Mouse (Mus musculus) MEL (cell line): ENCODE results near the gene Pakap. TPM values are rescaled to one million over a fixed set of nuclear protein-coding genes. Genes with fewer than 3 reads are reported as not detected.

Source experiments
- DNase-seq: peaks from one replicate; pipeline ENCODE4 v3.0.0; 2011; ENCODE audit warnings: low read depth, low spot score
- H3K27ac ChIP-seq: 2 replicates; pipeline ENCODE4 v1.5.1; 2012; ENCODE audit warnings: low read depth, mild to moderate bottlenecking, control low read depth, low read length, moderate library complexity; ENCODE audit not compliant: control insufficient read depth
- H3K27me3 ChIP-seq, 2 experiments: fragments of 150-350 bp in 1 of 2; sonication (generic) in 1 of 2; 2 replicates each; pipeline ENCODE4 v1.6.1; 2012; ENCODE audit warnings: low read length in 2 of 2, mild to moderate bottlenecking in 2 of 2, improper control_type of control experiment in 1 of 2, moderate library complexity in 1 of 2; ENCODE audit not compliant: insufficient read depth in 2 of 2, control insufficient read depth in 1 of 2
- H3K36me3 ChIP-seq, 2 experiments: 2 replicates each; pipeline ENCODE4 v1.6.1; 2012 to 2014; ENCODE audit warnings: low read length in 2 of 2, improper control_type of control experiment in 1 of 2, inconsistent platforms in 1 of 2, mild to moderate bottlenecking in 1 of 2; ENCODE audit not compliant: insufficient read depth in 2 of 2, control insufficient read depth in 1 of 2
- H3K4me1 ChIP-seq, 2 experiments: fragments of 150-350 bp in 1 of 2; sonication (generic) in 1 of 2; 2 replicates each; pipeline ENCODE4 v1.6.1; 2012; ENCODE audit warnings: low read length in 2 of 2, improper control_type of control experiment in 1 of 2, mild to moderate bottlenecking in 1 of 2; ENCODE audit not compliant: insufficient read depth in 2 of 2, control insufficient read depth in 1 of 2
- H3K4me3 ChIP-seq, 2 experiments: fragments of 150-350 bp in 1 of 2; sonication (generic) in 1 of 2; 2 replicates each; pipeline ENCODE4 v1.5.1; 2012; ENCODE audit warnings: low read depth in 2 of 2, low read length in 2 of 2, mild to moderate bottlenecking in 2 of 2, moderate library complexity in 2 of 2, control low read depth in 1 of 2, improper control_type of control experiment in 1 of 2; ENCODE audit not compliant: control insufficient read depth in 1 of 2, insufficient read depth in 1 of 2
- H3K79me2 ChIP-seq: 2 replicates; pipeline ENCODE4 v1.6.1; 2012; ENCODE audit warnings: mild to moderate bottlenecking, low read length, moderate library complexity; ENCODE audit not compliant: control insufficient read depth, poor library complexity, insufficient read depth
- H3K9ac ChIP-seq: 2 replicates; pipeline ENCODE4 v1.6.1; 2012; ENCODE audit warnings: low read depth, mild to moderate bottlenecking, control low read depth, low read length, moderate library complexity; ENCODE audit not compliant: control insufficient read depth, poor library complexity, severe bottlenecking
- H3K9me3 ChIP-seq: fragments of 150-350 bp; sonication (generic); replicated peaks from 2 replicates; pipeline ENCODE4 v1.6.1; 2012; ENCODE audit warnings: mild to moderate bottlenecking, low read length, improper control_type of control experiment, moderate library complexity; ENCODE audit not compliant: insufficient read depth
- BHLHE40 ChIP-seq: IDR thresholded peaks from 2 replicates; pipeline ENCODE4 v1.6.1; 2012; ENCODE audit warnings: low read depth, mild to moderate bottlenecking, inconsistent platforms, low read length, improper control_type of control experiment, borderline replicate concordance
- CHD1 ChIP-seq: IDR thresholded peaks from 2 replicates; pipeline ENCODE4 v1.6.1; 2012; ENCODE audit warnings: low read depth, mild to moderate bottlenecking, inconsistent platforms, low read length, improper control_type of control experiment
- CHD2 ChIP-seq: IDR thresholded peaks from 2 replicates; pipeline ENCODE4 v1.6.1; 2011; ENCODE audit warnings: low read length, improper control_type of control experiment
- CTCF ChIP-seq, 3 experiments: IDR thresholded peaks in 2 of 3; conservative IDR thresholded peaks in 1 of 3; 2 replicates each; pipeline ENCODE4 v1.5.1; 2011 to 2012; ENCODE audit warnings: low read length in 3 of 3, low read depth in 2 of 3, mild to moderate bottlenecking in 2 of 3, improper control_type of control experiment in 1 of 3, inconsistent platforms in 1 of 3, mixed read lengths in 1 of 3, moderate library complexity in 1 of 3; ENCODE audit not compliant: control insufficient read depth in 1 of 3, insufficient read depth in 1 of 3, poor library complexity in 1 of 3, severe bottlenecking in 1 of 3
- E2F4 ChIP-seq: IDR thresholded peaks from 2 replicates; pipeline ENCODE4 v1.6.1; 2011; ENCODE audit warnings: low read depth, low read length, improper control_type of control experiment, borderline replicate concordance
- EP300 ChIP-seq, 2 experiments: IDR thresholded peaks; 2 replicates each; pipeline ENCODE4 v1.6.1; 2011; ENCODE audit warnings: improper control_type of control experiment in 2 of 2, low read length in 2 of 2, low read depth in 1 of 2, mild to moderate bottlenecking in 1 of 2
- ETS1 ChIP-seq: IDR thresholded peaks from 2 replicates; pipeline ENCODE4 v1.6.1; 2012; ENCODE audit warnings: low read depth, mild to moderate bottlenecking, inconsistent platforms, low read length, improper control_type of control experiment, moderate library complexity
- GABPA ChIP-seq: IDR thresholded peaks from 2 replicates; pipeline ENCODE4 v1.6.1; 2012; ENCODE audit warnings: low read depth, mild to moderate bottlenecking, inconsistent platforms, low read length, improper control_type of control experiment, moderate library complexity
- GATA1 ChIP-seq: IDR thresholded peaks from 2 replicates; pipeline ENCODE4 v1.6.1; 2011; ENCODE audit warnings: low read depth, low read length, improper control_type of control experiment
- HCFC1 ChIP-seq: IDR thresholded peaks from 2 replicates; pipeline ENCODE4 v1.6.1; 2012; ENCODE audit warnings: low read depth, mild to moderate bottlenecking, inconsistent platforms, low read length, improper control_type of control experiment, moderate library complexity
- JUND ChIP-seq: IDR thresholded peaks from 2 replicates; pipeline ENCODE4 v1.6.1; 2011; ENCODE audit warnings: low read depth, mild to moderate bottlenecking, improper control_type of control experiment, low read length
- KAT2A ChIP-seq: conservative IDR thresholded peaks from 2 replicates; pipeline ENCODE4 v1.6.1; 2012; ENCODE audit warnings: low read depth, low read length, improper control_type of control experiment, inconsistent platforms
- MAFK ChIP-seq: IDR thresholded peaks from 2 replicates; pipeline ENCODE4 v1.6.1; 2011; ENCODE audit warnings: low read depth, mild to moderate bottlenecking, low read length, improper control_type of control experiment, borderline replicate concordance
- MAX ChIP-seq: IDR thresholded peaks from 2 replicates; pipeline ENCODE4 v1.6.1; 2011; ENCODE audit warnings: low read length, improper control_type of control experiment
- MAZ ChIP-seq: IDR thresholded peaks from 2 replicates; pipeline ENCODE4 v1.6.1; 2012; ENCODE audit warnings: low read depth, mild to moderate bottlenecking, inconsistent platforms, low read length, improper control_type of control experiment
- MEF2A ChIP-seq: IDR thresholded peaks from 2 replicates; pipeline ENCODE4 v1.6.1; 2014; ENCODE audit warnings: low read depth, mild to moderate bottlenecking, inconsistent platforms, low read length, improper control_type of control experiment; ENCODE audit not compliant: poor library complexity, insufficient replicate concordance, severe bottlenecking; ENCODE audit errors: extremely low read depth
- MXI1 ChIP-seq: IDR thresholded peaks from 2 replicates; pipeline ENCODE4 v1.6.1; 2011; ENCODE audit warnings: mild to moderate bottlenecking, low read depth, low read length, improper control_type of control experiment
- MYB ChIP-seq: IDR thresholded peaks from 2 replicates; pipeline ENCODE4 v1.6.1; 2011; ENCODE audit warnings: mild to moderate bottlenecking, low read depth, low read length, improper control_type of control experiment
- POLR2AphosphoS2 ChIP-seq: IDR thresholded peaks from 2 replicates; pipeline ENCODE4 v1.6.1; 2011; ENCODE audit warnings: low read length, improper control_type of control experiment
- POLR2AphosphoS5 ChIP-seq: IDR thresholded peaks from 2 replicates; pipeline ENCODE4 v1.6.1; 2012; ENCODE audit warnings: low read depth, borderline replicate concordance, mild to moderate bottlenecking, inconsistent platforms, low read length, moderate library complexity, mixed read lengths
- SIN3A ChIP-seq: IDR thresholded peaks from 2 replicates; pipeline ENCODE4 v1.6.1; 2012; ENCODE audit warnings: low read length, improper control_type of control experiment, inconsistent platforms
- SMC3 ChIP-seq: IDR thresholded peaks from 2 replicates; pipeline ENCODE4 v1.6.1; 2011; ENCODE audit warnings: low read depth, low read length, improper control_type of control experiment
- TBP ChIP-seq: IDR thresholded peaks from 2 replicates; pipeline ENCODE4 v1.8.0; 2011; ENCODE audit warnings: low read depth, low read length, improper control_type of control experiment
- UBTF ChIP-seq: IDR thresholded peaks from 2 replicates; pipeline ENCODE4 v1.6.1; 2012; ENCODE audit warnings: low read depth, mild to moderate bottlenecking, inconsistent platforms, low read length, improper control_type of control experiment, moderate library complexity, borderline replicate concordance; ENCODE audit not compliant: insufficient read depth
- ZC3H11A ChIP-seq: IDR thresholded peaks from 2 replicates; pipeline ENCODE4 v1.6.1; 2012; ENCODE audit warnings: low read depth, mild to moderate bottlenecking, inconsistent platforms, low read length, improper control_type of control experiment
- ZKSCAN1 ChIP-seq: IDR thresholded peaks from 2 replicates; pipeline ENCODE4 v1.6.1; 2012; ENCODE audit warnings: low read depth, mild to moderate bottlenecking, inconsistent platforms, low read length, improper control_type of control experiment, moderate library complexity
- ZNF384 ChIP-seq: IDR thresholded peaks from 2 replicates; pipeline ENCODE4 v1.6.1; 2012; ENCODE audit warnings: low read depth, mild to moderate bottlenecking, inconsistent platforms, low read length, improper control_type of control experiment
- polyA plus RNA-seq, 2 experiments: library from polyadenylated mRNA; stranded (reverse) in 1 of 2; unstranded in 1 of 2; fragments of >175 nt in 1 of 2; fragments of >200 nt in 1 of 2; gene quantifications; 2 replicates each; pipeline versions ENCODE4 v1.2.1 to v1.2.4; 2012; ENCODE audit warnings: low replicate concordance in 2 of 2, low read depth in 1 of 2; ENCODE audit not compliant: insufficient read length in 2 of 2, insufficient read depth in 1 of 2, missing spikeins in 1 of 2
- total RNA-seq: library from RNA; depleted of rRNA; stranded (reverse); fragments of 300-350 nt; gene quantifications from 2 replicates; pipeline ENCODE4 v1.2.3, GENCODE M21; 2012

Pakap gene
- total and polyA plus RNA-seq, 3 experiments: not detected

DNA sequence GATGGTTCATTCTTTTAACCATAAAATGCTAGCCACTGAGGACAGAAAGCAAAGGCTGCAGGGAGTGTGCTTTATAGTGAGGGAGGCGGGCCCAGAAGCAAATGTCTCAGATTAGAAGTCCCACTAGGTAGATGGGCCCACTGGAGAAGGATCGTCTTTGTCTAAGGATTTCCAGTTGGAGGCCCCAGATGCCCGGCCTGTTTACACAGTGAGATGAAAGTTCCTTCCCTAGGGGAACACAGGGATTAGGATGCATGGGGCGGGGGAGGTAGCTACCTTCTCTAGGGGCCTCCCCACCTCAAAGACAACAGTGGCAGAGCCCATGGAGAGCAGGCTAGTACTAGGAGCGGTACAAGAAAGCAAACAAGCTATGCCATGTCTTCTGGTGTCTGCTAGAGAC, 327.2 kb downstream of the Pakap start:
- Histone ChIP-seq H3K36me3 (no peaks in the 10 kb centered on the region), H3K27ac (no peak overlapping the region), H3K4me3 (no peak overlapping the region), H3K4me1 (no peaks in the 10 kb centered on the region), H3K79me2 (no peaks in the 10 kb centered on the region), H3K9ac (no peak overlapping the region), H3K9me3 (no peaks in the 10 kb centered on the region), H3K27me3 (no peaks in the 10 kb centered on the region; a peak in 1 of 4 replicates)
- DNase-seq: no peak
- TF ChIP-seq POLR2AphosphoS5 (no peak), GATA1 (no peak), CTCF (IDR thresholded peaks at IDR 0.05 in 2 of 3, conservative IDR thresholded peaks at IDR 0.05 in 1 of 3; ENCODE audit: control insufficient read depth in 1 of 3, insufficient read depth in 1 of 3, low read depth in 2 of 3, low read length in 3 of 3, poor library complexity in 1 of 3, severe bottlenecking in 1 of 3) (no peak), HCFC1 (no peak), E2F4 (no peak), CHD2 (no peak), MAX (no peak), BHLHE40 (no peak), MEF2A (no peak), MYB (no peak), ZKSCAN1 (no peak), MAFK (no peak), UBTF (no peak)
- TF ChIP-seq, all 39 proteins: peak for 0

DNA sequence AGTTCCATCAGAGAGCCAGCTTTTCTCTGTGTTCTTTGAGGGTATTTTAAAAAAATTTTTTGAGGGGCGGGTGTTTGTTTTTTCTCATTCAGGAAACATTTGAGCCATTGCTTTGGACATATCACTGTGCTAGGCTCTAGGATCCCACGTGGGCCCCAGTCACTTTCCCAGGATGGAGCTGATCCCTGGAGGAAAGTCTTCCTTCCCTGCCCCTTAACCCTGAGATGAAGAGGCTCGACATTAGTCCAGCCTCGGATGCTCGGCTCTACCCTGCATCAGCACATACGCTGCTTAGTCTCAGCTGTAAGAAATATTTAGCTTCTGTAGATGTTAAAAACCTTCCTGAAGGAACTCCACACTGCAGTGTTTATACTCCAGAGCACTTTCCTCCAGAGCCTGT, 327.9 kb downstream of the Pakap start:
- Histone ChIP-seq H3K27me3 (no peaks in the 10 kb centered on the region; a peak in 1 of 4 replicates), H3K79me2 (no peaks in the 10 kb centered on the region), H3K4me1 (no peaks in the 10 kb centered on the region), H3K4me3 (no peak overlapping the region), H3K27ac (no peak overlapping the region), H3K9ac (no peak overlapping the region), H3K9me3 (no peaks in the 10 kb centered on the region), H3K36me3 (no peaks in the 10 kb centered on the region)
- no peak for DNase-seq
- TF ChIP-seq POLR2AphosphoS5 (no peak), POLR2AphosphoS2 (no peak), CHD1 (no peak), JUND (no peak), MXI1 (no peak), ZNF384 (no peak), MEF2A (no peak), EP300 (IDR thresholded peaks at IDR 0.05; ENCODE audit: low read depth in 1 of 2, low read length in 2 of 2) (no peak), SMC3 (no peak), MYB (no peak), CTCF (IDR thresholded peaks at IDR 0.05 in 2 of 3, conservative IDR thresholded peaks at IDR 0.05 in 1 of 3; ENCODE audit: control insufficient read depth in 1 of 3, insufficient read depth in 1 of 3, low read depth in 2 of 3, low read length in 3 of 3, poor library complexity in 1 of 3, severe bottlenecking in 1 of 3) (no peak), GABPA (no peak), KAT2A (no peak), MAZ (no peak), ETS1 (no peak), MAX (no peak), SIN3A (no peak), ZC3H11A (no peak), TBP (no peak)
